Mouse (Mus musculus): ENCODE data around the gene Kirrel3.

Gene Kirrel3

DNA sequence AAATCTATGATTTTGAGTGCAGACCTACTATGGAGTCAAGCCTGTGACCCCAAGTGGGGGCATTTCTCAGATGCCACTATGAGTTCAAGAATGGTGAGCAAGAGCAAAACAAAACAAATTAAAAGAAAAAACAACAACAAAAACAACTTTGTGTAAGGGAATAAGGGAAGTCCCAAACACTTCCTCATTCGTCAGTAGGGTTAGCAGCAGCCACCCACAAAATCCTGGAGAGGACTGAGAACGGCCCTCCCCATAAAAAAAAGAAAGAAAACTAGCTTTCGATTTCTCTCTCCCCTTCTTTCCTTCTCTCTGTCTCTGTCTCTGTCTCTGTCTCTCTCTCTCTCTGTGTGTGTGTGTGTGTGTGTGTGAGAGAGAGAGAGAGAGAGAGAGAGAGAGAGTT, 570.9 kb downstream of the Kirrel3 start:
- DNase-seq (ENCODE audit: low spot score in 2 of 2), result peak in 1 of 2 experiments; percentile 8

DNA sequence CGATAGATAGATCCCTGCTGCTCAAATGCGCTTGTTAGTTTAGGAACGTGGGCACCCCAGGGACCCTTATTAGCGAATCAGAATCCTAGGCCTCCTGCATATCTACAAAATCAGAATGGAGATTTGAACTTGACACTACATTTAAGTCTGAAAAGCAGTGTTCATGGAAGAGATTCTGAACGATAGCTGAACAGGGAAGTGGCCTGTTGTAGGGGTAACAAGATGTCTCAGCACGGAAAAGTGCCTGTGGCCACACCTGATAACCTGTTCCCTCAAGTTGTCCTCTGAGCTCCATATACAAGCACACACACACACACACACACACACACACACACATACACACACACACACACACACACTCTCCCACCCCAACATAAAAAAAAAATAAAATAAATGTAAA, 571.9 kb downstream of the Kirrel3 start:
- peak in 1 of 2 experiments; percentile 32 for DNase-seq (ENCODE audit: low spot score in 2 of 2)

GRCm38 (mm10) chr9:35058186-35058585, 572.5 kb downstream of the Kirrel3 start:
- DNase-seq (ENCODE audit: low spot score in 2 of 2), result peak in 1 of 2 experiments; percentile 38

DNA sequence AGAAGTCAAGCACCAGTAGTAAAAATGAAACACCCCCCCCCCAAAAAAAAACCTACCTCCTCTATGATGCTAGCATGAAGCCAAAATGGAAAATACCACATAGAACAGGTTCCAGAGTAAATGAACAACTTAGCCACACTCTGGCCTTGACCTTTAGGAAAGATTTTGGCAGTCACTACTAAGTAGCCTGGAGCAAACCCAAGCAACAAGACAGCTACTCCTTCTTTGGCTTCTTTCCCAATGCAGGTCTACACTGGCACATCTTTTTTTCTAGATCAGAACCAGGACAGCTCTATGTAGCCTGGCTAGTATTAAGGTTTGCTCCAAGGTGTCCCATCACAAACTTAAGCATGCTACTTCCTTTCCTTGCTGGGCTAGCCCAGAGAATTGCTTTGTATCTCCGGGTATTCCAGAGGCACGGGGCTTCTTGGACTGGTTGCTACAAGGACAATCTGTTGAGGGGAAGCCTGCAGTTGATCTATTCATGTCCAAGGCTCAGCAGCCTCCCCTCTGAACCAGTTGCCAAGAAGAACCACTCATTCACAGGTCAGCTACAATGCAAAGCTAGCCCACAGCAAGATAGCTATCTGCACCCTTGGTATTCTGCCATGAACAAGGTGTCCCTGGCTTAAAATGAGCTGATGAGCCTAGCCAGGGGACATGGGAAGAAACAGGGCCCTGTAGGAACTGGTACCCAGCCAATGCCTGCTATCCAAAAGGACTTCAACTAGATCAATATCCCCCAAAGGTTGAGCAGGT, 573.1 kb downstream of the Kirrel3 start:
- peak; percentile 7 to 47 for DNase-seq (ENCODE audit: low spot score in 2 of 2)

DNA sequence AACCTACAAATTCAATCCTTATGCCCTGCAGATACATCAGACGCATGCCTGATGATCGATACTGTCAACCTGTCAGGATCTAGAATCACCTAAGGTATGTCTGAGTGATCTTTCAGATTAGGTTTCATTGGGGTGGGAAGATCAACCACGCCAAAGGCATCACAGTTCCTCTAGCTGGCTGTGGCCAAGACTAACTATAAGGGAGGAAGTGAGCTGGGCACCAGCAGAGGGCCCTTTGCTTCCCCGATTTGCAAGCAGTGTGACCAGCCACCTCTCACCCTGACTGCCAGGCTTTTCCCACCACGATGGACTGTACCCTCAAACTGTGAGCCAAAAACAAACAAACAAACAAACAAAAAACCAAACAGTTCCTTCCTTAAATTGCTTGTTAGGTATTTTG, 574.2 kb downstream of the Kirrel3 start:
- peak; percentile 17 to 60 for DNase-seq (ENCODE audit: low spot score in 2 of 2)

DNA sequence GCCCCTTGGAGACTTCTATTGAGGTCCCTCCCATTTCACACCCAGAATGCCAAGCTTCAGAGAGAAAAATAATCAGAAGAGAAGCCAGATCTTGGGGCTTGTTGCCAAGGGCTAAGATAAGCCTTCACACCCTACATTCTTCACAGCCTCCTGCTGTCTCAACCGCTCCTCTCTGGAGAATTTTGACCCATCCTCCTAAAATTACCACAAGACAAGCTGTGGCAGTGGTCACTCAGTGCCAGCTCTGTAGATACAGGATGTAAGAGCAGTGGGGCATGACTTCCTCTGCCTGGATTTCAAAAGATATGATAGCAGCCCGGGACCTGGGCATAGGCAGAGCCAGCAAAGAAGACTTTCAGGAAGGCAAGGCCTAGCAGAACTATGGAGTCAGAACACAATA, 575.8 kb downstream of the Kirrel3 start:
- peak; percentile 10 to 50 for DNase-seq (ENCODE audit: low spot score in 2 of 2)

Data from spleen, postnatal 4 days (tissue).